Mouse (Mus musculus) forebrain, embryonic 16.5 days (tissue): Measurements from ENCODE around the gene Slc25a13. TPM values are rescaled to one million over a fixed set of nuclear protein-coding genes. Genes with fewer than 3 reads are reported as not detected.

ENCODE experiments used
- ATAC-seq: fragments of 200-750 bp; cut with Nextera tagmentation; 2 replicates; pipeline ENCODE4 v1.8.0; 2017; ENCODE audit warnings: mild to moderate bottlenecking, moderate library complexity
- H3K27ac ChIP-seq: fragments of 300-500 bp; sonication (generic); 2 replicates; pipeline ENCODE4 v1.5.1; 2014; ENCODE audit warnings: low read length, control low read depth
- H3K27me3 ChIP-seq: fragments of 300-500 bp; sonication (generic); replicated peaks from 2 replicates; pipeline ENCODE4 v1.6.1; 2014; ENCODE audit warnings: low read length; ENCODE audit not compliant: control insufficient read depth, insufficient read depth
- H3K36me3 ChIP-seq: fragments of 300-500 bp; sonication (generic); 2 replicates; pipeline ENCODE4 v1.6.1; 2014; ENCODE audit not compliant: control insufficient read depth, insufficient read depth
- H3K4me1 ChIP-seq: fragments of 300-500 bp; sonication (generic); replicated peaks from 2 replicates; pipeline ENCODE4 v1.6.1; 2014; ENCODE audit warnings: low read length; ENCODE audit not compliant: control insufficient read depth, insufficient read depth
- H3K4me2 ChIP-seq: fragments of 300-500 bp; sonication (generic); 2 replicates; pipeline ENCODE4 v1.6.1; 2014; ENCODE audit warnings: mild to moderate bottlenecking, low read length, control low read depth
- H3K4me3 ChIP-seq: fragments of 300-500 bp; sonication (generic); replicated peaks from 2 replicates; pipeline ENCODE4 v1.5.1; 2014; ENCODE audit warnings: mild to moderate bottlenecking, low read length, control low read depth
- H3K9ac ChIP-seq: fragments of 300-500 bp; sonication (generic); replicated peaks from 2 replicates; pipeline ENCODE4 v1.6.1; 2014; ENCODE audit warnings: low read depth, low read length, control low read depth
- H3K9me3 ChIP-seq: fragments of 300-500 bp; sonication (generic); 2 replicates; pipeline ENCODE4 v1.6.1; 2016; ENCODE audit warnings: low read length; ENCODE audit not compliant: control insufficient read depth
- WGBS: fragments of 180-500 bp; shearing (Covaris S2); extraction: QIAGEN DNeasy Blood & Tissue Kit; methylation state at CpG from one replicate; pipeline ENCODE4 v1.1.7; 2014; 5-methylcytosine and 5-hydroxymethylcytosine counted together
- polyA plus RNA-seq: library from polyadenylated mRNA; unstranded; fragments of >200 nt; fragmentation: Nextera tagmentation; extraction: Ambion mirVana; gene quantifications from 2 replicates; pipeline ENCODE4 v1.2.1, GENCODE M21; 2015

Gene Slc25a13
- polyA plus RNA-seq, 1 experiment from 2014 or later: 7.9 TPM

DNA sequence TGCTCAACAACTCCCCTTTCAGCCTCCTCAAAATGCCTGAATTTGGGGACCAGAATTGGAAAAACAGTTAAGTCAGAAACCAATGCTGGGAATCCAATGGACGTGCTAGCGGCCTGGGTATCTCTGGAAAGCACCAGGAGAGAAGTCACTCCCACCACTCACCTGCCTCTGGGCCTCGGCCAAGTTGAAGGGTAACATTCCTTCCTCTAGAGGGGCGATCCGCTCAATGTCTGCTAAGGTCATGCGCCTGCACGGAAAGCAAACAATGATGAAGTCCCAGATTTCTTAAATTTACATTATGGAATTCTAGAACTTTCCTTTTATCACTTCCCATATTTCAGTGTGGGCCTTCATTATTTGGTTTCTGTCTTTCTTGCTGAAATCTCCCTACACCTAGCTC lies 103.2 kb downstream of the Slc25a13 start:
- no peak overlapping the region for H3K4me3 ChIP-seq
- no peak overlapping the region for H3K4me2 ChIP-seq
- no peaks in the 10 kb centered on the region for H3K27me3 ChIP-seq
- peaks cover 5% of the 10 kb centered on the region; the same call in 1 of the 2 replicates for H3K4me1 ChIP-seq
- H3K27ac ChIP-seq: no peak overlapping the region
- no peaks in the 10 kb centered on the region for H3K9me3 ChIP-seq
- no peak overlapping the region for H3K9ac ChIP-seq
- WGBS: 94% methylated on average over 7 of the region's 7 CpGs
- H3K36me3 ChIP-seq: no peaks in the 10 kb centered on the region
- no peak for ATAC-seq

- Histone ChIP-seq H3K4me1 (peaks cover 5% of the 10 kb centered on the region; the same call in 1 of the 2 replicates), H3K4me3 (no peak overlapping the region), H3K27me3 (no peaks in the 10 kb centered on the region), H3K27ac (no peak overlapping the region), H3K9me3 (no peaks in the 10 kb centered on the region), H3K36me3 (no peaks in the 10 kb centered on the region), H3K4me2 (no peak overlapping the region), H3K9ac (no peak overlapping the region)
- 47% methylated on average over 10 of the region's 10 CpGs for WGBS
- no peak for ATAC-seq
These were observed 104.0 kb downstream of the Slc25a13 start for GRCm38 (mm10) chr6:6112767-6113528.

DNA sequence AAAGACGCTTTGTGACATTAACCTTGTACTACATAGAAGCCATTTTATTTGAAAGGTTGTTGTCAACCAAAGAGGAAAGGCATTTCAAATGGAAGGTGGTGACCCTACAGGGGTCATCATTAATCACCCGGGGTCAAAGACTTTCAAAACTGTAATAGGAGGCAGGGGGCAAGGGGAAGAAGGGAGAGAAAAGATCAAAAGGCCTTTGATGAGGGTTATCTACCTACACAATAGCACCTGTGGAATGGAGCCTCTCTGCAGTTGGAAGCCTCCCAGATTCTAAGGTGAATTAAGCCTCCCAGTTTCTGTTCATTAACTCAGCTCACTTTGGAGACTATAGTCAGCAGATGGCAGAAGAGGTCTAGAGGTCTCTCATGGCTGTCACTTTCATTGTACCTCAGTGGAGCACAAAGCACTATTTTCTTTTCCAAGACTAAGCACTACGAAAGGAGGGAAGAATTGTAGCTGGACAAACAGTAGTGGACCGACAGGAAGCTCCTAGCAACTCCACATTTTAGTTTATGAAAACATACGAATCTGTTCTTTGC lies 109.5 kb downstream of the Slc25a13 start:
- H3K9ac ChIP-seq: no peak overlapping the region
- no peak overlapping the region for H3K27ac ChIP-seq
- no peak overlapping the region for H3K4me3 ChIP-seq
- whole genome bisulfite sequencing: 70% methylated on average over 5 of the region's 5 CpGs
- H3K27me3 ChIP-seq: no peaks in the 10 kb centered on the region
- H3K36me3 ChIP-seq: no peaks in the 10 kb centered on the region
- no peaks in the 10 kb centered on the region for H3K9me3 ChIP-seq
- no peak for ATAC-seq
- H3K4me1 ChIP-seq: peaks cover under 1% of the 10 kb centered on the region; the same call in 1 of the 2 replicates
- no peak overlapping the region for H3K4me2 ChIP-seq

DNA sequence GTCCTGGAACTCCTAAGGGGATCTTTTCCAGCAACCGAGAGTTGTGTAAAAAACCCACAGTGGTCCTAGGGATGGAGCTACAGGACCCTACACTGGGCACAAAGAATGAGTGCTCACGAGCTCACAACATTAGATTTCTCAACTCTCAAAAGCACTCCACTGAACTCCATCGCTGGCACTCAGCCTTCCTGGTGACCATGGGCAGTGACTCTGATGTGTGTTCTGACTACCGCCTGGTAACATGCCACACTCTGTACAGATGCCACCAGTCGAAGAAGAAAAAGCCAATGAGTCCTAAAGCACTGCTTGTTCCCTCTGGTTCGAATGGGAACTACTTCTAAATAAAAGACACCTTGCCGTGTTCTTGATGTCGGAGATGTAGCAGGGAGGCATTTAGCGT lies 111.4 kb downstream of the Slc25a13 start:
- no peak overlapping the region for H3K4me3 ChIP-seq
- no peaks in the 10 kb centered on the region for H3K4me1 ChIP-seq
- WGBS: 64% methylated on average over 9 of the region's 9 CpGs
- H3K4me2 ChIP-seq: no peak overlapping the region
- no peak overlapping the region for H3K9ac ChIP-seq
- no peak for ATAC-seq
- H3K9me3 ChIP-seq: no peaks in the 10 kb centered on the region
- no peaks in the 10 kb centered on the region for H3K27me3 ChIP-seq
- no peaks in the 10 kb centered on the region for H3K36me3 ChIP-seq
- no peak overlapping the region for H3K27ac ChIP-seq

- Histone ChIP-seq H3K27ac (no peak overlapping the region), H3K27me3 (no peaks in the 10 kb centered on the region), H3K36me3 (no peaks in the 10 kb centered on the region), H3K4me2 (no peak overlapping the region), H3K9ac (no peak overlapping the region), H3K4me3 (no peak overlapping the region), H3K9me3 (no peaks in the 10 kb centered on the region), H3K4me1 (no peaks in the 10 kb centered on the region)
- 54% methylated on average over 2 of the region's 2 CpGs for WGBS
- no peak for ATAC-seq
These were observed 113.5 kb downstream of the Slc25a13 start for GRCm38 (mm10) chr6:6103469-6103868.

DNA sequence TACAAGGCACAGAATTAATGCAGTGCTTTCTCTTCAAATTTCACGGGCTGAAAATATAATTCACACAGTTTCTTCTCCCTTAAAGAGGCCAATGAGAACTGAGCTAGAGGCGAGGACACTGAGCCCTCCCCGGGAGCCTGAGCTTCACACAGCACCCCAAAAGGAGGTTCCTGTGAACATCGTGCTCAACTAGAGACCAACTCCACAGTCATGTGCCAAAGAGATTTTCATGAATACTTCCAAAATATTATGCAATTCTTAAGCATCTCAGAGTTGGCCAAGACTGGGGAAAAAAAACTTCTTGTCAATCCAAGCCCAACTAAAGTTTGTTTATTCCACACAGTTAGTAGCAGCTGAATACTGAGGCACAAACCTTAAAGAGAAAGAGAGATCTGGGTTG lies 115.4 kb downstream of the Slc25a13 start:
- H3K9ac ChIP-seq: no peak overlapping the region
- H3K36me3 ChIP-seq: no peaks in the 10 kb centered on the region
- no peak overlapping the region for H3K4me2 ChIP-seq
- H3K9me3 ChIP-seq: no peaks in the 10 kb centered on the region
- no peaks in the 10 kb centered on the region for H3K4me1 ChIP-seq
- H3K27ac ChIP-seq: no peak overlapping the region
- peak; percentile 79 for ATAC-seq
- 72% methylated on average over 4 of the region's 4 CpGs for WGBS
- H3K27me3 ChIP-seq: no peaks in the 10 kb centered on the region
- no peak overlapping the region for H3K4me3 ChIP-seq

DNA sequence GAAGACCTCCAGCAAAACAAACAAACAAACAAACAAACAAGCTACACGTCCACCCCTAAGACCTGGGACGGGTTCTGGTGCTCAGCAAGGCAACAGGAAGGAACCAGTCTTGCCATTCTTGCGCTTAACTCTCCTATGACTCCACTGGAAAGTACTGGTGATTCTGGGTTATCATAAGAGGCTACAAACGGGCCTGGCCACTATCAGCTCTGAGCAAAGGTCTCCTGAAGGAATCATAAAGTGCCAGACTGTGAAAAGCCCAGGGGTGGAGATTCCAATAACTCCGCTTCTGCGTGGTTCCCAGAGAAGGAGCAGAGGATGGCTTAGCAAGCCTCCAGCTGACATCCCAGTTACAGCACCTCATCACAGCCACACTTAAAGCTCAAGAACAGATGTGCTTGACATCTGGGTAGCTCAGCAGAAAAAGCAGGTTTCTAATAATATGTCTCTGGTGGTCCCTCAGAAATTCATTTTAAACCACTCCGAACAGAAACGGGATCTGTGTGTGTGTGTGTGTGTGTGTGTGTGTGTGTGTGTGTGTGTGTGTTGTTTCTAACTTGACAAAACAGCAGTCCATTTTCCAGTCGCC lies 116.0 kb downstream of the Slc25a13 start:
- no peaks in the 10 kb centered on the region for H3K27me3 ChIP-seq
- no peak overlapping the region for H3K4me2 ChIP-seq
- H3K4me3 ChIP-seq: no peak overlapping the region
- no peaks in the 10 kb centered on the region for H3K9me3 ChIP-seq
- H3K9ac ChIP-seq: no peak overlapping the region
- H3K36me3 ChIP-seq: no peaks in the 10 kb centered on the region
- no peak overlapping the region for H3K27ac ChIP-seq
- H3K4me1 ChIP-seq: no peaks in the 10 kb centered on the region
- 87% methylated on average over 9 of the region's 9 CpGs for WGBS
- no peak for ATAC-seq

DNA sequence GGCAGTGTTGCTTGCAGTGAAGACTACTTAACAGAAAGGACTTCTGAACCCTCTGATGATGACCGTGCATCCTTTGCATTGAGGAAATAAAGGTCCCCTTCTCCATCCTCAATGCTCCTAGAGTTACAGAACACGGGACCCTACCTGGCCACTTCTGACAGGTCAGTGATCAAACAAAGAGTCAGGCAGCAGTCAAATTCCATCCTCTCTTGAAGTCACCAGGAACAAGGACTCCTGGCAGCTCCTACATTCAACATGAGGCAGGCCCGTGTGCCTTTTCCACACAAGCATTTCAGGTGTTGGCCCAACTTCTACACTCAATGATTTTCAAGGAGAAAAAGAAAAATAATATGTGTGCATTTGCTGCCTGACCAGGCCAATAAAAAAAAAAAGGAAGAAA lies 123.0 kb downstream of the Slc25a13 start:
- H3K4me3 ChIP-seq: no peak overlapping the region
- H3K9ac ChIP-seq: no peak overlapping the region
- no peak overlapping the region for H3K4me2 ChIP-seq
- H3K27me3 ChIP-seq: no peaks in the 10 kb centered on the region
- H3K36me3 ChIP-seq: no peaks in the 10 kb centered on the region
- no peak for ATAC-seq
- WGBS: 85% methylated on average over 3 of the region's 3 CpGs
- H3K27ac ChIP-seq: no peak overlapping the region
- no peaks in the 10 kb centered on the region for H3K4me1 ChIP-seq
- H3K9me3 ChIP-seq: no peaks in the 10 kb centered on the region

- H3K27ac ChIP-seq: no peak overlapping the region
- 73% methylated on average over 3 of the region's 3 CpGs for WGBS
- no peak overlapping the region for H3K4me2 ChIP-seq
- H3K27me3 ChIP-seq: no peaks in the 10 kb centered on the region
- no peaks in the 10 kb centered on the region for H3K4me1 ChIP-seq
- no peak overlapping the region for H3K4me3 ChIP-seq
- H3K9ac ChIP-seq: no peak overlapping the region
- no peaks in the 10 kb centered on the region for H3K36me3 ChIP-seq
- ATAC-seq: no peak
- no peaks in the 10 kb centered on the region for H3K9me3 ChIP-seq
These were observed 123.5 kb downstream of the Slc25a13 start for GRCm38 (mm10) chr6:6093522-6093921.
